Mouse (Mus musculus): ENCODE measurements around the gene Jtb.

The Jtb gene

DNA sequence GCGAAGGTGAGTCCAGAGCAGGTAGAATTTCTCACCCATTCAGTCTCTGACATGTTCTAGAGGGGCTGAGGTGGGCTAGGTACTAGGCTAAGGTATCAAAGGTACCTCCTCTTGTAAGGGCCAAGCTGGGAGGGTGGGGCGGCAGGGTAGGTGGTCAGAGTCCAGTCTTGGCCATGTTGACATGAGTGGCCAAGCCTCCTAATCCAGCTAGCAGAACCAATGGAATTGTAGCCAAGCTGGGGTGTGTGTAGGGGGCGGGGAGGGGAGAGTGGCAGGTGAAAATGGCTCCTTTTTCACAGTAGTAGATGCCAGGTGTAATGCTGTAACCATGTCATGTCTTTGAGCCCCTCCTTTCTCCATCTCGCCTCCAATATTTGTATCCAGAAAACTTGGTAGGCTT is 27.1 kb downstream of the Jtb start:
- no peak for DNase-seq (ENCODE audit: extremely low spot score, low spot score)

DNA sequence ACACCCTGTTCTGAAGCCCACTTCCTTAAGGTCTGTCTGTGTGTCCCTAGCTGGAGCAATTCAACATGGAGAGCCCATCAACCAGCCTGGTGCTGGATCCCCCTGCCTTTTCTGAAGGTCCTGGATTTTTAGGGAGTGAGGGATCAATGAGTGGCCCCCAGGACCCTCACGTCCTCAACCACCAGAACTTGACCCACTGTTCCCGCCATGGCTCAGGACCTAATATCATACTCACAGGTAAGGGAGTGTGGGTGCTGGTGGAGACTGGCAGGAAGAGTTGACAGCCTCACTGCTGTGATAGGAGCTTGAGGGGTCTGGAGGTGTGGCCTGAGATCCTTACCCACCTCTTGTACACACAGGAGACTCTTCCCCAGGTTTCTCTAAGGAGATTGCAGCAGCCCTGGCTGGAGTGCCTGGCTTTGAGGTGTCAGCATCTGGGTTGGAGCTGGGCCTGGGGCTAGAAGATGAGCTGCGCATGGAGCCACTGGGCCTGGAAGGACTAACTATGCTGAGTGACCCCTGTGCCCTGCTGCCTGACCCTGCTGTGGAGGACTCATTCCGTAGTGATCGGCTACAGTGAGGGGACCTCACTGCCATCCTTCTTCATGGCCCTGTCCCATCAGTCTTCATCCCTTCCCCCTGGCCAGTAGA is 31.8 kb downstream of the Jtb start:
- DNase-seq (ENCODE audit: extremely low spot score, low spot score), result no peak

DNA sequence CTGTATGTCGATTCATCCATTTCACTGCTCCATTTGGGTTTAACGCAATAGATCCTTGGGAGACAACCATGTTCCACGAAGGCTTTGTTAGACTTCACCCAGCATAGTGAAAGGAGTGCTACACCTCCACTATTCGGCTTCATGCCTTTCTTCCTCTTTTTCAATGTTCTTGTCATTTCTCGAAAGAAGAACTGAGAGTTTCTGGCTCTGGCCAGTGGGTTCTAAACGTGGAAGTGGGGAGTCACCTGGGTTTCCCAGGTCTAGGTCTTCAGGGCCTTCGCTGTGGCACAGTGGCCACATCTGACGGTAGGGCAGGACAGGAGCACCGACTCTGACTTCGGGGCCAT is 33.3 kb downstream of the Jtb start:
- DNase-seq (ENCODE audit: extremely low spot score, low spot score), result no peak

DNA sequence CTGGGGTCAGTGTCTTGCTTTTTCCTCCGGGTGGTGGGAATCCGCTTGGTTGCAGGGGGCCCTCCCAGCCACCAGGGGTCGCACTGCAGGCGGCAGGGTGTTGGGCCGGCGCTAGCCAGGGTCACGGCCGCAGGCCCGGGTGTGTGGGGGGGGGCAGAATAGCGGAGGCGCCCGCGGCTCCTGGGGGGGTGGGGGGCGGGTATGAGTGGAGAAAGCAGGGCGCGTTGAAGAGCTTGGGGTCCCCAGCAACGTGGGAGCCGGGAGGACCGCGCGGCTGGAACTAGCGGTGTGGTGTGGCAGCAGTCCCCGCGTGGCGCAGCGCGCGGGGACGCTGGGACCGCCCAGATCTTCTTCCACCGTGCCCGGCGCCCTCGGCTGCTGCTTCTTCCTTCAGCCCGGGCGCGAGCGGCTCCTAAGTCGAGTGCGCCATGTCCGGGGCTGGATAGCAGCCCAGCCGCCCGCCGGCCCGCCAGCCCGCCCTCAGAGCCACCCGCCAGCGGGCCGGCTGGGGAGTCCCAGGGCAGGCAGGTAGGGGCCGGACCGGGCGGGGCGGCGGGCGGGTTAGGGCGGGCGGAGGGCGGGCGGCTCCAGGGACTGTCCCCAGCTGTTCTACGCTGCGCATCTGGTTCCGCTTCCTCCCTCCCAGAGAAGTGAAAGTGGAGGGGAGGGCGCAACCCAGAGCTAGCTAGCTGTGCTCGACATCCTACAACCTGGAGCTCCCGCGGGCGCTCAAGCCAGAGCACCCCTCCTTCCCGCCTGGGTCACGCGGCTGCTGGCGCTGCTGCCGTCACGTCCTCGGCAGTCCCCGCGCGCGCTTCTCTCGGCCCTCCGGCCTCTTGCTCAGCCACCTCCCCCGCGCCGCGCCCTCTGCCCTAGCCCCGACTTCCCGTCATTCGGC is 33.9 kb downstream of the Jtb start, which contains the start of gene Dennd4b:
Dennd4b (plus strand) TSS at position 152 of the 898 bp plus-strand sequence.
- DNase-seq (ENCODE audit: extremely low spot score, low spot score), result peak; percentile 94

DNA sequence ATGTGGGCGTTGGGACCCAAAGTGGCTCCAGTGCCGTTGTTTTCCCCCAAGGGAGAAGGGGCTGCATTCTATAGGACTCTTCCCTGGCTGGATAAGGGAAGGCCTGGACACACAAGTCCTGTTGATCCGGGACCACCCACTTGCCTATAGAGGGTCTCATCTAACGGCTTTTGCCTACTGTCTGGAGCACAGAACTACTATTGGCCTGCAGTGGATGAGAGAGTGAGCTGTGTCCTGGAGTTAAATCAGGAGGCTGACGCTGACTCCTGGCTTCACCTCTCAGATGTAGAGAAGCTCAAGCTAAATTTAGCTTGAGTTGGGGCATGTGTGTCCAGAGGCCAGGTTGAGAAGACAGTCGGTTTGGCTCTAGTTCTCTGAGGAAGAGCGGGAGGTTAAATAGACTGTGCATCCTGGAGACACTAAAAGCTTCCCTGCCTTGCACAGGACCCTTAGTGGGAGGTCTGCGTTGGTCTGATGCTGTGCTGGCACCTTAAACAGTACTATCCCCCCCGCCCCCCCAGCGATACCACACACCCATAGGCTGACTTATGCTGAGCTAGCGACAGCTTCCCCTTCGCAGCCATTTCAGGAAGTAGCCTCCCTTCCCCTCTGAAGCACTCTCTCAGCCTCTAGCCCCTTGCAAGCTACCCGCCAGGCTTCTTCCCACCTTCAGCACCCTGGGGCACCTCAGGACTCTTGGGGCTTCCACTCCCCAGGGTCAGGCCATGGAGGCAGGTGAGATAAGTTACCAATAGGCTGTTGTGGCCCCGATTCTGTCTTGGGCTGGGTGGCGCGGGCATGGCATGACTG is 34.7 kb downstream of the Jtb start:
- no peak for DNase-seq (ENCODE audit: extremely low spot score, low spot score)

DNA sequence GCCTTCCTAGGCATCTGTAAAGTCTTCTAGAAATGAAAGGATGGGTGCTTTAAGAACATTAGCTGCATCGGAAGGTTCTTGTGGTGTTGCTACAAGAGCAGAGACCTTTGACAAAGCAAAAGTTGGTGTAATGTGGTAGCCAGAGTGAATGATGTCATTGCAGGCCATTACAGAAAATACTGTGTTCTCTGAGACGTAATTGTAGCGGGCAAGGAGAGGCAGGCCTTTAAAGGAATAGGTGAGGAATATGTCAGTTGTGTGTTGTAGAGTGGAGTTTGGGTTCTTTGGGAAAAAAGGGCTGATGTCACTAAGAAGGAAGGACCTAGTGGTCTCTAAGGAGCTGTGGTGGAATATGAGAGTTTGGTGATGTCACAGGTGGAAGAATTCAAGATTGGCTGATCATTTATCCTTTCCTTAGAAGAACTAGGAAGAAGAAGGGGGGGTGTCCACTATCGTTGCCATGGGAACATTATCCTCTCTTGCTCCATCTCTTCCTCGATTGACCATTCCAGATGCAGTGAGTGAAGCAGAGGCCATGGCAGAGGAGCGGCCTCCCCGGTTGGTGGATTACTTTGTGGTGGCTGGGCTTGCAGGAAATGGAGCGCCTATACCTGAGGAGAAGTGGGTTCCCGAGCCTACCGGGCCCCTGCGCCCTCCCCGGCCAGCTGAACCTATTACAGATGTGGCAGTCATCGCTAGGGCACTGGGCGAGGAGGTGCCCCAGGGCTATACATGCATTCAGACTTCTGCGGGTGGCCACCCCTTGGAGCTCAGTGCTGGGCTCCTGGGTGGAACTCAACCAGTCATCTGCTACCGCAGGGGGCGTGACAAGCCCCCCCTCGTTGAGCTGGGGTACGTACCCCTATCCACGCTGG is 35.7 kb downstream of the Jtb start:
- no peak for DNase-seq (ENCODE audit: extremely low spot score, low spot score)

DNA sequence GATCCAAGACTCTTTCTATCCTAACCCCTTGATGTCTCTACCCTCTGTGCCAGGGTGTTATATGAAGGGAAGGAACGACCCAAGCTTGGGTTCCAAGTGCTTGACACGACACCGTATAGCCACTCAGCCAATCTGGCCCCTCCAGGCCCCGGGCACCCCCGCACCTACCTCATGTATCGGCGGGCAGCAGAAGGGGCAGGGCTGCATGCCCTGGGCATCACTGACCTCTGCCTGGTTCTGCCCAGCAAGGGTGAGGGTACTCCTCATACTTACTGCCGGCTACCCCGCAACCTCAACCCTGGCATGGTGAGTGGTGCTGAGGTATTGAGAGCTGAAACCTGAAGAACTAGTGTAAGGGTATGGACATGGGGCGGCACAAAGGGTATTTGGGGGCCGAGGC is 36.8 kb downstream of the Jtb start:
- DNase-seq (ENCODE audit: extremely low spot score, low spot score), result no peak

DNA sequence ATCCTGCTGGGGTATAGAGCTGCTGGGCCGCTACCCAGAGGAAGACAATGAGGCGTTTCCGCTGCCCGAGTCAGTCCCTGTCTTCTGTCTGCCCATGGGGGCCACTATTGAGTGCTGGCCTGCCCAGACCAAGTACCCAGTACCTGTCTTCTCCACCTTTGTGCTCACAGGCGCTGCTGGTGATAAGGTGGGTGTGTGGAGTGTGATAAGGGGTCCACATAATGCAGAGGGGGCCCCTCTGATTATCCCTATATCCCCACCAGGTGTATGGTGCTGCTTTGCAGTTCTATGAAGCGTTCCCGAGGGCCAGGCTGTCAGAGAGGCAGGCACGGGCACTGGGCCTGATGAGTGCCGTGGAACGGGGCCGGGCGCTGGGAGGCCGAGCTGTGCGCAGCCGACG is 37.6 kb downstream of the Jtb start:
- no peak for DNase-seq (ENCODE audit: extremely low spot score, low spot score)

DNA sequence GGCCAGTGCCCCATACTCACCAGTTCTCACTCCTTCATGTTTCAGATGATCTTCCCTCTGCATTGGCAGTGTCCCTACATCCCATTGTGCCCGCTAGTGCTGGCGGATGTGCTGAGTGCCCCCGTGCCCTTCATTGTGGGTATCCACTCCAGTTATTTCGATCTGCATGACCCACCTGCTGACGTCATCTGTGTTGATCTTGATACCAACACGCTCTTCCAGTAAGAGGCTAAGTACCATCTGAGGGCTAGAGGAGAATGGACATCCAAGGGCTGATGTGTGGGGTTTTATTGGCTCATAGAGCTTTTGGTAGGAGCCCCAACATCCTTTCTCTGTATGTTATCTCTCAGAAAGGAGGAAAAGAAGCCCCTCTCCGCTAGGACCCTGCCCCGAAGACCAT is 39.4 kb downstream of the Jtb start:
- no peak for DNase-seq (ENCODE audit: extremely low spot score, low spot score)

DNA sequence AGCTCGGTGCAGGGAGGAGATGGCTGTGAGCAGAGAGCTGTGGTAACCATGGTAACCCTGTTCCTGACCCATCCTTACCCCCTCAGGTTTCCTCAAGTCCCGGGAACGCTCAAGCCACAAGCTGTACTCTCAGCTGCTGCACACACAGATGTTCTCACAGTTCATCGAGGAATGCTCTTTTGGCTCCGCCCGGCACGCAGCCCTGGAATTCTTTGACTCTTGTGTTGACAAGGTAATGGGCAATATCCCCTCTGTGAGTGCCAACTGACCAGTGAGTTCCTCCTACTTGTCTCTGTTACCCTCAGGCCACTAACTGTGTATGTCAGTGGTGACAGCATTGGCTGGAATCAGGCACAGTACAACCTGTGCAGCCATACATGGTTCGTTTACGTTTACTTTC is 40.8 kb downstream of the Jtb start:
- DNase-seq (ENCODE audit: extremely low spot score, low spot score), result no peak

DNA sequence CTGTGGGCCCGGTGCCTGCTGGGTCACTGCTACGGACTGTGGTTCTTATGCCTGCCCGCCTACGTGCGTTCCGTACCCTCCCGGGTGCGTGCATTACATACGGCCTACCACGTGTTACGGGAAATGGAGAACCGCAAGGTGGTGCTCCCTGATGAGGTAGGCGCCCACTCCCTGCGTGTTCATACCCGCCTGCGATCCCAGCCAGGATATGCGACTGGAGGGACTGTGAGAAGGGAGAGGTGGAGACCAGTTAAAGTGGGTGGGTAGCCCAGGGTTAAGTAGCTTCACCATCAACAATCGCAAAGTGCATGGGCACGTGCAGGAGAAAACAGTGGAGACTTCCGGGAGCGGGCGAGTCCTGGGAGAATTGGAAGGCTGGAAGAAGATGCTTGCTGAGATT is 42.5 kb downstream of the Jtb start:
- DNase-seq (ENCODE audit: extremely low spot score, low spot score), result no peak

DNA sequence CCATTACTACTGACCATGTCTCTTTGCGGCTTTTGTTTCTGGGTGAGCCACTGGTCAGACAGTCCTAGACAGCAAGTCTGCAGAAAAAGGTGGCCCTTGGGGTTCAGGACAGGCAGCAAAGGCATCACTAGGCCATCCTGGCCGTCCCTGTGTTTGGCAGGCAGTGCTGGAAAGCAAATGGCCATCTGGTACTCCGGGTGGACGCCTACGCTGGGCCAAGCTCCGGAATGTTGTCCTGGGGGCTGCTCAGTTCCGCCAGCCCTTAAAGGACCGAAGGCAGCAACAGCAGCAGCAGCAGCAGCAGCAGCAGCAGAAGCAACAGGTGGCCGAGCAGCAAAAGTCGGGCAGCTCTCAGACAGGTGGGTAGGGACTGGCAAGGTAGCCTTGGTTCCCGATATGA is 43.9 kb downstream of the Jtb start:
- no peak for DNase-seq (ENCODE audit: extremely low spot score, low spot score)

DNA sequence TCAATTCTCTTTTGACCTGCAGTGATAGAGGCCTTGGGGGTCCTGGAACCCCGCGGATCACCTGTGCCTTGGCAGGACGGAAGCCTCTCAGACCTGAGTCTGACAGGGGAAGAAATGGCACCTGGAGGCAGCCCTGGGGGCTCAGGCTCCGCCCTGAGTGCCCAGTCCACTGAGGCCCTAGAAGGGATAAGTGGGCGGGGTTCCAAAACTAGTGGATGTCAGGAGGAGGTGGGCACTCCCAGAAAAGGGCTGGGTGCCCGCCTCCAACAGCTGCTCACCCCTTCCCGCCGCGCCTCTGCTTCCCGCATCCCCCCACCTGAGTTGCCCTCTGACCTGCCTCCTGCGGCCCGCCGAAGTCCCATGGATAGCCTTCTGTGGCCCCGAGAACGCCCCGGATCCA is 45.5 kb downstream of the Jtb start:
- DNase-seq (ENCODE audit: extremely low spot score, low spot score), result no peak

DNA sequence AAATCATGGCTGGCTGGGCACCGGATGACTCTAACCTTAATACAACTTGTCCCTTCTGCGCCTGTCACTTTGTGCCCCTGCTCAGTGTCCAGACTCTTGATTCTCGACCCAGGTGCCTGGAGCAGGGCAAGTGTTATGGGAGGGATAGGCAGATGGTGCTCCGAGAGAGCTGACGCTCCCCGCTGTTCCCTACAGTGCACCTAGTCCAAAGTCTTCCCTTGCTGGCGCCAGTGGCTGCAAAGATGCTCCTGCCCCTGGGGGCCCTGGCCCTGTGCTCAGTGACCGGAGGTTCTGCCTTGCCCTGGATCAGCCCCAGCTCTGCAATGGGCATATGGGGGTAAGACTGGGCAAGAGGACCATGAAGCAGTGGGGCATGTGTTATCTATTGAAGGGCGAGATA is 46.4 kb downstream of the Jtb start:
- DNase-seq (ENCODE audit: extremely low spot score, low spot score), result no peak

DNA sequence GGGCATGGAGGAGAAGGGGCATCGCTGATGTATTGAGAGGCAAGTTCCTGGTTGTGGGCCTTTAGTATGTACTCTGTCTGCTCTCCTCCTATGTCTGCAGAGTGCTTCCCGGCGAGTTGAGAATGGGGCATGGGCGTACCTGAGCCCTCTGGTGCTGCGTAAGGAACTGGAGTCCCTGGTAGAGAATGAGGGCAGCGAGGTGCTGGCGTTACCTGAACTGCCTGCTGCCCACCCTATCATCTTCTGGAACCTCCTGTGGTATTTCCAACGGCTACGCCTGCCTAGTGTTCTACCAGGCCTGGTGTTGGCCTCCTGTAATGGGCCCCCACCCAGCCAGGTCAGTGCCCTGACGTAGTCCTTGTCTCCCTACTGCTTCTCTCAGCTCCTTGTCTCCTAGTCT is 46.8 kb downstream of the Jtb start:
- DNase-seq (ENCODE audit: extremely low spot score, low spot score), result no peak

DNA sequence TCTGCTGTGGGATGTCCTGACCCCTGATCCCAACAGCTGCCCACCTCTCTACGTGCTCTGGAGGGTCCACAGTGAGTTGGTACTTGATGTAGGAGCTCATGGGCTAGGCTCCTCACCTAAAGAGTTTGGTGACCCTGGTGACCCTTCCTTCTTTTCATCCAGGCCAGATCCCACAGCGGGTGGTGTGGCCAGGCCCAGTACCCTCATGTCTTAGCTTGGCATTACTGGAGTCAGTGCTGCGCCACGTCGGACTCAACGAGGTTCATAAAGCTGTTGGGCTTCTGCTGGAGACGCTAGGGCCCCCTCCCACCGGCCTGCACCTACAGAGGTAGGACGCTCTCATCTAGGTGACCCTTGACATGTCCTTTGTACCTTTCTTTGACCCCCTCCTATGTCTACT is 47.8 kb downstream of the Jtb start:
- DNase-seq (ENCODE audit: extremely low spot score, low spot score), result no peak

DNA sequence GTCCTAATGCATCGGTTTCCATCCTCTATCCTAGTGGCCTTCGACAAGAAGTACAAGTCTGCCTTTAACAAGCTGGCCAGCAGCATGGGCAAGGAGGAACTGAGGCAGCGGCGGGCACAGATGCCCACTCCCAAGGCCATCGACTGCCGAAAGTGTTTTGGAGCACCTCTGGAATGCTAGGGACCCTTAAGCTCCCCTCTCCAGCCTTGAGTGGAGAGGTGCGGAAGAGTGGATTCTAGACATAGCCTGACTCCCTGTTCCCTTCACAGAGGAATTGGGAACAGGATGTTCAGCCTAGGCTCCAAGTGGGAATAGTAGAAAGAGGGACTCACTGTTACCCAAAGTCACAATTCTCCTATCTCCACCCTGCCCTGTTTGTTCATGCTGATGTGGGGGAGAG is 48.3 kb downstream of the Jtb start:
- no peak for DNase-seq (ENCODE audit: extremely low spot score, low spot score)

DNA sequence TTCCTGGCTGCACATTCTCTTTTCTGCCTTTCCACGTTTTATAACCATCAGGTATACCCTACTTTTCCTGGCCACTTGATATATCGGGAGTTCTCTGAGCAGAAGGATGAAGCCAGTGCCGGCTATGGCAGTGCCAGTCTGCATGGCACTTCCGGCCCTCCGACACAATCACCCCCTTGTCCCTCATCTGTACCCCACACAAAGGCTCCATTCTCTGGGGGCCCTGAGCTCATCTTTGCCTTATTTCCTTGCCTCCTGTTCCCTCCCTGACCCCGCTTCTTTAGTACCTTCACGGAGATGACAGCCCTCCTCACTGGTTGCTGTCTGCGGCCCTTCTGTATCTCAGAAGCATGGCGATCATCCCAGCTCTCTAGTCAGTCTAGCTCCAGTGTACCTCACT is 49.3 kb downstream of the Jtb start:
- no peak for DNase-seq (ENCODE audit: extremely low spot score, low spot score)

DNA sequence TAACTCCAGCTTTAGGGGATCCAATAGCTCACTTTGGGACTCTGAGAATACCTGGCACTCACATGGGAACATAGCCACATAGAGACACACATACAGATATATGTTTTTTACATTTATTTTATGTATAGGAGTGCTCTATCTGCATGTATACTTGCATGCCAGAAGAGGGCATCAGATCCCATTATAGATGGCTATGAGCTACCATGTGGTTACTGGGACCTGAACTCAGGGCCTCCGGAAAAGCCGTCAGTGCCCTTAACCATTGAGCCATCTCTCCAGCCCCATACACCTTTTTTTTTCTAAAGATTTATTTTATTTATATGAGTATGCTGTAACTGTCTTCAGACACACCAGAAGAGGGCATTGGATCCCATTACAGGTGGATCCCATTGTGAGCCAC is 52.8 kb downstream of the Jtb start:
- no peak for DNase-seq (ENCODE audit: extremely low spot score, low spot score)
